9 mouse cellular contexts compared by ENCODE assay signal in the genomic region with DNA sequence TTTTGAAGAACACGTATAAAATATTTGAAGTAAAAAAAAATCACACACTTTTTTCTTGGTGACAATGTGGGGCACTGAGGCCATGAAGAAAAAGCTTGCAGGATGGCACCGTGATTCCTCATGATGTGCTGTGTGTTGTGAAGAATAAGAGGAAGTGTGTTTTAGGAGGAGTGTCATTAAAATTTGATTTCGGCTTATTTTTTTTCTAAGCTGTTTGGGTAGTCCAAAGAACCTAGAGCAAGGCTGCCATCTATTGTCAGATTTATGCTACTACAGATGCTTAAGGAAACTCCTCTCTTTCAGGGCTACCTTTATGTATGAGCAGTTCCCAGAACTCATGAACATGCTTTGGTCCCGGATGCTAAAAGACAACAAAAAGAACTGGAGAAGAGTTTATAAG. TPM values are rescaled to one million over a fixed set of nuclear protein-coding genes. Genes with fewer than 3 reads are reported as not detected.
DNase-seq lines count a peak whose midpoint lies in the region; ATAC-seq and TF ChIP-seq lines count a peak whose summit lies in the region.
"Had no signal": no experiment of that assay in that cellular context is flagged by ENCODE, and none has a peak within 500 bp of the region (broad histone marks: within the 10 kb centered on the region; RNA-seq: fewer than 3 reads in every experiment).

No protein-coding gene starts in this region.

- no peak for ATAC-seq in forebrain, embryonic 14.5 days
- ATAC-seq in forebrain, embryonic 13.5 days: no peak
- ATAC-seq in liver, postnatal 0 days: no peak

- H3K4me2 ChIP-seq in forebrain, embryonic 14.5 days (ENCODE audit: low read length): no peak overlapping the region
- H3K4me2 ChIP-seq in forebrain, embryonic 13.5 days: no peak overlapping the region
- H3K4me2 ChIP-seq in liver, postnatal 0 days (ENCODE audit: low read depth, low read length): no peak overlapping the region
- H3K4me2 ChIP-seq: stomach, embryonic 15.5 days had no signal

- H3K9ac ChIP-seq in forebrain, embryonic 14.5 days (ENCODE audit: low read length): no peak overlapping the region
- no peak overlapping the region for H3K9ac ChIP-seq in forebrain, embryonic 13.5 days
- H3K9ac ChIP-seq in liver, postnatal 0 days (replicated peaks): no peak overlapping the region
- H3K9ac ChIP-seq: stomach, embryonic 15.5 days had no signal

- 43% methylated on average over 4 of the region's 4 CpGs for WGBS in forebrain, embryonic 14.5 days
- WGBS in forebrain, embryonic 13.5 days: 58% methylated on average over 4 of the region's 4 CpGs
- WGBS in liver, postnatal 0 days (ENCODE audit: insufficient replicate concordance): 47% methylated on average over 4 of the region's 4 CpGs

- no peaks in the 10 kb centered on the region for H3K9me3 ChIP-seq in forebrain, embryonic 14.5 days (replicated peaks; ENCODE audit: control insufficient read depth, low read length)
- no peaks in the 10 kb centered on the region for H3K9me3 ChIP-seq in forebrain, embryonic 13.5 days (replicated peaks)
- H3K9me3 ChIP-seq in liver, postnatal 0 days (ENCODE audit: low read length): no peaks in the 10 kb centered on the region
- H3K9me3 ChIP-seq: stomach, embryonic 15.5 days had no signal

- H3K27ac ChIP-seq in forebrain, embryonic 14.5 days (ENCODE audit: low read depth, low read length): no peak overlapping the region
- H3K27ac ChIP-seq in forebrain, embryonic 13.5 days: no peak overlapping the region
- H3K27ac ChIP-seq in liver, postnatal 0 days (ENCODE audit: low read depth): no peak overlapping the region
- H3K27ac ChIP-seq: stomach, embryonic 15.5 days had no signal

- TF ChIP-seq EP300 in liver, postnatal 0 days (IDR thresholded peaks at IDR 0.05; ENCODE audit: low read depth): no peak

- peaks cover 10% of the 10 kb centered on the region for H3K4me1 ChIP-seq in forebrain, embryonic 14.5 days (ENCODE audit: control insufficient read depth, insufficient read depth, low read length)
- peaks cover 54% of the 10 kb centered on the region for H3K4me1 ChIP-seq in forebrain, embryonic 13.5 days
- peaks cover 11% of the 10 kb centered on the region; the same call in 1 of the 2 replicates for H3K4me1 ChIP-seq in liver, postnatal 0 days (ENCODE audit: insufficient read depth)

- DNase-seq in forebrain, embryonic 14.5 days (ENCODE audit: low spot score): peak; percentile 82
- DNase-seq in liver, postnatal 0 days: no peak
- no peak for DNase-seq in liver
- peak; percentile 29 to 47 for DNase-seq in cerebellum, postnatal 14 days
- peak; percentile 64 for DNase-seq in mesoderm, embryonic 11.5 days (ENCODE audit: low read depth, low spot score)
- DNase-seq in kidney, adult 8-10 months: no peak
- no peak for DNase-seq in adrenal gland, adult 18-20 months (ENCODE audit: low spot score in 2 of 2)

- no peaks in the 10 kb centered on the region for H3K27me3 ChIP-seq in forebrain, embryonic 14.5 days (replicated peaks; ENCODE audit: control insufficient read depth, insufficient read depth, low read length)
- no peaks in the 10 kb centered on the region for H3K27me3 ChIP-seq in forebrain, embryonic 13.5 days
- no peaks in the 10 kb centered on the region for H3K27me3 ChIP-seq in liver, postnatal 0 days (ENCODE audit: insufficient read depth, low read length)
- H3K27me3 ChIP-seq: stomach, embryonic 15.5 days had no signal

- peak; percentile 76 for TF ChIP-seq CTCF in liver, postnatal 0 days (IDR thresholded peaks at IDR 0.05; ENCODE audit: low read depth)

- H3K36me3 ChIP-seq in forebrain, embryonic 14.5 days (ENCODE audit: control insufficient read depth, insufficient read depth, low read length): peaks cover 31% of the 10 kb centered on the region
- H3K36me3 ChIP-seq in forebrain, embryonic 13.5 days (ENCODE audit: poor library complexity, severe bottlenecking): peaks cover 17% of the 10 kb centered on the region
- H3K36me3 ChIP-seq in liver, postnatal 0 days (replicated peaks; ENCODE audit: insufficient read depth, low read length): peaks cover 54% of the 10 kb centered on the region

- H3K4me3 ChIP-seq in forebrain, embryonic 14.5 days (ENCODE audit: low read depth, low read length): no peak overlapping the region
- no peak overlapping the region for H3K4me3 ChIP-seq in forebrain, embryonic 13.5 days
- no peak overlapping the region for H3K4me3 ChIP-seq in liver, postnatal 0 days (ENCODE audit: low read depth, low read length)
- H3K4me3 ChIP-seq: stomach, embryonic 15.5 days had no signal

RNA-seq across cellular contexts. Expression of a gene that starts 32.2 kb away (rescaled TPM):
- 38.4 and 43.2 TPM in 2 replicates for polyA plus RNA-seq in forebrain, embryonic 14.5 days (2014; fragmentation: Nextera tagmentation; extraction: Ambion mirVana)
- 49.8 and 51.0 TPM in 2 replicates for polyA plus RNA-seq in forebrain, embryonic 13.5 days (2015; fragmentation: Nextera tagmentation; extraction: Ambion mirVana)
- polyA plus RNA-seq in liver, postnatal 0 days (2015; fragmentation: Nextera tagmentation; extraction: Ambion mirVana): 33.6 and 37.3 TPM in 2 replicates
- total RNA-seq in adrenal gland, adult 18-20 months (2021): 10 to 100 TPM; 66.4 to 90.8 TPM

Comparison
In these comparisons a context has a peak if more than half of its experiments do, and no peak if none do; other contexts are left out.
1. DNase-seq: peak in forebrain, embryonic 14.5 days (single experiment), cerebellum, postnatal 14 days (2 of 2) and mesoderm, embryonic 11.5 days (single experiment); none in liver, postnatal 0 days (single experiment), liver (single experiment), kidney, adult 8-10 months (0 of 2) and adrenal gland, adult 18-20 months (0 of 2).